Mouse (Mus musculus) spleen, embryonic (tissue): ENCODE measurements at regions not wholly inside any gene's neighbourhood (a gene's known extent, or its start where the extent isn't known, plus 50 kb on each side); places are given as distances from the start of the nearest gene placed in this dataset.

Experiments used
- CTCF ChIA-PET: fragments of 350-600 bp; sonication (Branson Sonifier 250); formaldehyde crosslinking; loops from one replicate; lab custom pipeline; 2022; lab: Charles Lee

DNA sequence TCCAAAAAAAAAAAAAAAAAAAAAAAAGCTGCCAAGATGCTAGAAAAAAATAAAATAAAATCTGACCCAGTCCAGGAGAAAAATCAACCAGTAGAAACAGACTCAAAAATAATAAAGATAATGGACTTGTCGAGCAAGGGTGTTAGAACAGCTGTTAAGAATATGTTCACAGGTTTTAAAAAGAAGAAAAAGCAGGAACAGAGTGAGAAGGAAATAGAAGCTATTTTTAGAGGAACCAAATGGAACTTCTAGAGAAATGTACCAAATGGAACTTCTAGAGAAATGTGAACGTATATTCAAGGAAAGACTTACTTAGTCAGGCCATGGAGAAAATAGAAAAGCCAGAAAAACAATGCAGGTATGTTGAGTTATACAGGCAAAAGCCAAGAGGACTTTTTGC, 662.4 kb upstream of the Jmjd1c start:
- CTCF ChIA-PET = no interaction called here

DNA sequence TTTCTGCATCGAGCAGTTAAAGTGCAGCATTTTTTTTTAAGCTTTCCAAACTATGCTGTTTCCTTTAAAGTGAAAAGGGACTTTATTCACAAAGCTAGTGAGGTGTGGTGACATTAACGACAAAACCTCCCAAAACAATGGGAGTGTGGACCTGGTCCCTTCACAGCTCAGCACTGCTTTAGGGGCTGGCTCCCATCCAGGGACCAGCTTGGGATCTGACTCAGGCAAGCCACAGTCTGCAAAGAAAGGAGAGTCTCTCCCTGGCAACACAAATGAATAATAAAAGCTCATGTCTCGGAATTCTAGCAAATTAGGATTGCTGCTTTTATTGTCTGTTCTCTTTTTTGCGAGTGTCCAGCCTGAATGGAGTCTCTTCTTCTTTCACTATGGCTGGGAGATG, 625.2 kb upstream of the Jmjd1c start:
- CTCF ChIA-PET = no interaction called here

DNA sequence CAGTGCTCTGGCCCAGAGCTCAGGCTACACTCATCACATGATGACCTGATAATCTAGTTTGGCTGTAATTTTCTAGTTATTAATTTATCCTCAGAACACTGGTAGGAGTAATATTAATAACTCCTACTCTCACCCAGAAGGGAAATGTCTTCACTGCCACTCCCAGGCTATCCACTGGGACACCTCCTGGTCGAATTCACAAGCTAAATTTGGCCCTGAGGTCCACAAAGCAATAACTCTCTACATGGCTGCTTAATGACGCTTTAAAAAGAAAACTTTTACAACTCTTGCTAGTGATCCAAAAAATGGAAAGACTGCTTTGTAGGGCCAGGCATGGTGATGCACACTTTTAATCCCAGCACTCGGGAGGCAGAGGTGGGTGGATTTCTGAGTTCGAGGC, 623.9 kb upstream of the Jmjd1c start:
- CTCF ChIA-PET = no interaction called here

DNA sequence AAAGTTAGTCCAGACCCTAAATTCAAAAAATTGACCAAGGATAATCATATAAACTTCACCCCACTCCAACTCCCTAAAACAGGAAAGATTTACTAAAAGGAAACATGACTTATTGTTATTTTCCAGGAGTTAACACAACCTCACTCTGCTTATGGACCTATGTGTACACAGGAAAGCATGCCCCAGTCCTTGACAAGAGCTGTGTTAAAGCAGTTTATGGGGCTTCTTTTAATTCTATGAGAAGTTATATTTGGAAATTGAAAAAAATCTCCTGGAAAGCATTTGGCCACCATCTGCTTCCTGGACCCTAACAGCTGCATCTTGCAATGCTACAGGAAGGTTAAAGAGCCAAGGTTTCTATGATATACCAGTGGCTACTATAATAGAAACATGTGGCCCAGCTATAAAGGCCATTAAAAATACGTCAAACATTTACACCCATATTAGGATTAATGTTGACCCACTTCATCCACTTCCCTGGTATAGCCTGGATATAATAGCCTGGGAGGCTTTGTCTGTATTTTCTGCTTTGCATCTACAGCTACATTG, 620.7 kb upstream of the Jmjd1c start:
- CTCF ChIA-PET = no interaction called here

DNA sequence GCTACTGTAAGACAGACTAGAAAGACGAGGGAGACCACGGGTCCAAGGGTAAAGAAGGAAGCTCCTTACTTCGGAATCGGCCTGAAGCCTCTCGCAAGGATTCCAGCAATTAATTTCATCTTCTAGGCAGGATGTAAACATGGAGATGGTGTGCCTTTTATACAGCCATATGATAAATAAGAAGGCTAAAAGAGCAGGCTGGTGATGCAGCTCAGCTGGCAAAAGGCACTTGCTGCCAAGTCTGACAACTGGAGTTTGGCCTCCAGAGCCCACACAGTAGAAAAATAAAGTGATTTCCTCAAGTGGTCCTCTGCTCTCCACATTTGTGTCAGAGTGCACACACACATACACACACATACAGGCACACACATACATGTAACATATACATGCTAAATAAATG, 605.1 kb upstream of the Jmjd1c start:
- CTCF ChIA-PET = no interaction called here

DNA sequence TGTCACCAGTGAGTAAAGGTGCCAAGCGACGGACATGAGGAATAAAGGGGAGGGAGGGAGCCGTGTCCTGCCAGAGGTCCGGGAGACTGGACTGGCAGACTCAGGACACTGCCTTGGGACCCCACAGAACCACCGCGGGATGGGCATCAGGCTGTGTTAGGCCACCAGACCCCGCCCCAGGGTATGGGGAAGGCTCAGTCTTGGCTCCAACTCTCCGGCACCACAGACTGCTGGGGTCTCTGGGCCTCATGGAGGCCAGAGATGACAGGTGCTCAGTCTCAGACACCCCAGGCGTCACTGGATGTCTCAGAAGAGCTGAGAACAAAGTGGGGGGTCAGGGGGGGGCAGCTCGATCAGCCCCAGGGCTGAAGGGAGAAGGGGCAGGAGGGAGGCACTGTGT, 604.1 kb upstream of the Jmjd1c start:
- CTCF ChIA-PET = no interaction called here

DNA sequence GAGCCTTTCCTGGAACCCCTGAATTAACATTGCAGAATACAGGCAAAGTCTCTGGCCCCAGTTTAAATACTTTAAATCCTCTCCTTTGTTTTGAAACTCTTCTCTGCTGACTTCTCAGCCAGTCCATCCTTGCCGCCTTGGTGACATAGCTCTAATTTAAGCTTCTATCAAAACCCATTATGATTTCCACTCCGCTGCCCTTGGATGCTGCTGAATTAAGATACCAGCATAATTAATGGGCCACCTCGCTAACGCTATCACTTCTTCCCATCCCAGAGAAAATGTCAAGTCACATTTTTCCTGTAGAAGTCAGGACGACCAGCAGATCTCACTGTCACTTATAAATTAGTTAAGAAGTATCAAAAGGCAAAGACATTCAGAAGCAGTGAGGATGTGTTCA, 556.1 kb upstream of the Jmjd1c start:
- CTCF ChIA-PET = no interaction called here

DNA sequence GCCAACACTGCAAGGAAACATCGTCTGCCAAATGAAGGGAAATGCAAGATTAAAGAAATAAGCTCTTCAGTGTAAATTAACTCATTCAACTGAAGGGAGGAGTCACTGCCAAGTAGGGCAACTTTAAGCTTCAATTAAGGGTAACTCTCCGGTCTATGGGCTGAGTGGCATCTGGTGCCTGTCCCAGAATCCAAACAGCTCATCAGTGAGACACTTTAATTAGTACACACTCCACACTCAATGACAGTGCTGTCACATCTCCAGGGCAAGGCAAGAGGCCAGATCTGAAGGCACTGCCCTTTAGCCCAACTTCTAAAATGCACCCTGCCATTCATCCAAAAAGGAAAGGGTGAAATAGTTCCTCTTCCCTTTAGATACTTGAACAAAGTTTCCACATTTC, 549.3 kb upstream of the Jmjd1c start:
- CTCF ChIA-PET = no interaction called here

DNA sequence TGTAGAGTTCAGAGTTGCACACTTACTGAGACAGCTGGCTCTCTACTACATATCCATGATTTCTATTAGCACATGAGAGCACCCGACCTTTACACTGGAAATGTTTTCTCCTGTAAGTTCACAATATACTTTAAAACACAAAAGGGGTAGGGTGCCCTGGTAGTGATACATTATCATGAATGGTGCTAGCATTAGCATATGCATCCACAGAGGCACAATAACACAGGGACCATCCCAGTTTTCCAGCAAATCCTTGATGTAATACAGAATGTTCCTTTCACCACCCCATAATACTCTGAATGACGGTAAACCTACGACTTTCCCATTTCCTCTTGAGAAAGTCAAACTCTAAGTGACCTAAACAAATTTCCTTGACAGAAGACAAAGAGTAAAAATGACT, 548.3 kb upstream of the Jmjd1c start:
- CTCF ChIA-PET = no interaction called here

DNA sequence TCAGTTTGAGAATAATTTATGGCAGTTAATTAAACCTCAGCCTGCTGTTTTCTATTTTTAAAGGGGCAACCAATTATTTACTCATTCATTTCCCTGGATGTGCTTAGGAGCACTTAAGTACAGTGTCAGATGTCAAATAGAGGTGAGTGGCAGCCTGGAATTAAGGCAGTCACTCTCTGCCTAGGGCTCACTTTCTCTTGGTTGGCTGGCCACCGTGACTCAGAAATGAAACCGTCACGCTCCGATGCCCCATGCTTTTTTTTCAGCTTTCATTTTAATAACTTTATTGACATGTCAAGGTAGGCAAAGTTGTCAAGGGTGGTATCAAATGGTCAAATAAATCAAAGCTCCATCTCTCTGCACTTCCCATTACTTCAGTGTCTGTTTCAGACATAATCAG, 547.9 kb upstream of the Jmjd1c start:
- CTCF ChIA-PET = no interaction called here

DNA sequence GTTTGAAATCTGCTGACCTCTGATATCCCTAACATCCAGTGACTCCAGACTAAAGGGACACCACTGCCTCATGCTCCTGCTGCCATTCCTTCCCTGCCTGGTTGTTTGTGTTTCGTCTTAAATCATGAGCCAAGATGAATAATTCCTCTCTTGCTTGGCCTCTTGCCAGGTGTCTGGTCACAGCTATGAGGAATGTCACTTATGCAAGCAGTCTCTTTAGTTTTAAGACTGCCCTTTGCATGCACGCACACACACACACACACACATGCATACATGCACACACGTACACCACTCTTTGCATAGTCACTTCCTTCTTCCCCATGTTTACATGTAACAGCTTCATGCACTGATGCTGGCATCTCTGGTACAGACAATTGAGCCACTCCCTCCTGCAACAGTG, 543.0 kb upstream of the Jmjd1c start:
- CTCF ChIA-PET = no interaction called here

DNA sequence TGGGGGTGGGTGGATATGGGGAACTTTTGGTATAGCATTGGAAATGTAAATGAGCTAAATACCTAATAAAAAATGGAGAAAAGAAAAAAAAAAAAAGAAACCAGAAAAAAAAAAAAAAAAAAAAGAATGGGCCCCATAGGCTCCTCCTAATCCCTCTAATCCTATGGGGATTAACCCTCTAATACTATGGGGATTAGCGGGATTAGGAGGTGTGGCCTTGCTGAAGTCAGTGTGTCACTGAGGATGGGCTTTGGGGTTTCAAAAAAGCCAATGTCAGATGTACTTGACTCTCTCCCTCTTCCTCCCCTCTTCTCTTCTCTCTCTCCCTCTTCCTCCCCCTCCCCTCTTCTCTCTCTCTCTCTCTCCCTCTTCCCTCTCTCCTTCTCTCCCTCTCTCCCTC, 541.7 kb upstream of the Jmjd1c start:
- CTCF ChIA-PET = no interaction called here

DNA sequence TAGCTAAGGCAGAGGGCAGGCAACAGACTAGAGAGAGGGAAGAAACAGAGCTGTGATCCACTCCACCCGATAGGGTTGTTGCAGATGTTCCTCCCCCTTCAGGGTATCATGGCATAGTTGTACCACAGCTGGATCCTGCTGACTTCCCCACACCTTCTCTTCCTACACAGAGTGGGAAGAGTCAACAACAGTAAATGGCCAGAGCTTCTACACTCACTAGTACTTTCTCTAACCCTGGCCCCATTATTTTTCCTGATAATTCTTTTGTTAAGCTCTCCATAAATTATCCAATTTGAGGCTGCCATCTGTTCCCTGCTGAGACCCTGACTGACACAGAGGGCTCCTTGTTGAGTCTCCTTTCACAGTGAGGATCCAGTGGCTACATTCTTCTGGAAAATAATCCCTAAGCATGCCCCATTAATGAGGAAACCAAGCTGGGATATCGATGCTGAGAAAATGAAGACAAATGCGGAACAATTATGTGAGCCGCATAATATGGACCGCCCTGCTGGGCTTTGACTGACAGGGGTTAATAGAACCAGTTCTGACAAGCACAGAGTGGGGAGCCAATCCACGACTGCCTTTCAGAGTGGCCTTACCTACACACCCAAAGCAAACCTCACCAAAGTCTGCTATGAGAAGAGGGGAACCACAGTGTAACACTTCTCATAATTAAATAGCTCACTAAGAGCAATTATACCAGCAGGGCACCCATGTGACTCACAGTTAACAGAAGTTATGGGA, 537.7 kb upstream of the Jmjd1c start:
- CTCF ChIA-PET = no interaction called here

DNA sequence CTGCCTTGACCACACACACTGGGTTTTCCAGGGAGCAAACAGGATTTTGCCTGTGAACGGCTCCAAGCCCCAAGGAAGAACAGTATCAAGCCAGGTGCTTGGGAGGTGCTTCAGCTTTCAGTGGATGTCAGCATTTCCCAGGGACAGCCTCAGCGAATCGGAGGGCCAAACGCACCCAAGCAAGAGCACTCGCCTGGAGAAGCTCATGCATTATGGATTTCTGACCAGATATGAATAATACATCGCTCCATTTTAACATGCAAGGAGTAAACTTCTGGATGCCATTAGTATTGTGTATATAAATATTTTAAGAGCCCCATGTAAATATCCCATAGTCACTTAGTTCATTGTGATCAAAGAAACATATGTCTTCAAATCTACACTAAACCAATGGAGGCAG, 530.6 kb upstream of the Jmjd1c start:
- CTCF ChIA-PET = no interaction called here

DNA sequence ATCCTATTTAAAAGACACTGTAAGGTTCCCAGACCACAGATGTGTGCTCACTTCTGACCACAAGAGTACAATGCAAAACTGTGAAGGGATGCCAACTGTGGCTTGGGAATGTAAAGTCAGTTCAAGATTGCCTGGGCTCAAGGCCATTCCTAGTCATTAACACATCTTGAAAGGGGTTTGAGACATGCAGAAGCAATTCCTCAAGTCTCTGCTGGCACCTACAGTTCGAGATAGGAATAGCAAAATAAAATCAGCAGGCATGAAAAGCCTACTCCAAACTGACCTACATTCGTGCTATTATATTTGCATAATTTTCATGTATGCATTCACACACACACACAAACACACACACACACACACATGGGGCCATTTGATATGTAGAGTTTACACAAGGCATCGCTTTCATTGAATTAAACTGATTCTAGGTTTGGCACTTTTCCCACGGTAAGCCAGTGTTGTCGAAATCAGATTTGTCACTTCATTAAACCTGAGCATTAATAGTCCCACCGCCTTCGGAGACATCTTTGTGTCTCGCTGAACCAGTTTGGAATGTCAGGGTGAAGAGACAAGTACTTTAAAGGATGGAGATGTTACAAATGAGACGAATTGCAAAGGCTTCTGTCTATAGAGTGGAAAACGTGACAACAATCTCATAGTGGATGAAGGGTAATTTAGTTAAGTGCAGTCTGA, 520.9 kb upstream of the Jmjd1c start:
- CTCF ChIA-PET = no interaction called here

DNA sequence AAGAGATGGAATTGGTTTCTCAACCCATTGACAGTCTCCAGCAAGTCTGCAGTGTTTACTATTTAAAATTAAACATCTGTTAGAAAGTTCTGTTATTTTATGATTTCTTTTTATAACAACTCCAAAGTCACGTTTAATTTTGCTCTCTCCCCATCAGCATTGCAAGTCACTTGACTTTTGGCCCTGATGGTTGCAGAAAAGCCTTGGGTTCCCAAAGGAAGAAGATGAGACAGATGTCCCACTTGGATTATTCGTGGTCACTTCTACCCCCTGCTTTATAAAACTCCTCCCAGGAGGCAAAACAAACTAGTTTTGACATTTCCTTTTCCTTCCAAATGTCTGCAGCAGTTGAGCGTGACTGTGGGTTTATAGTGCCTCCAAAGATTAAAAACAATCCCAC, 502.9 kb upstream of the Jmjd1c start:
- CTCF ChIA-PET = no interaction called here

DNA sequence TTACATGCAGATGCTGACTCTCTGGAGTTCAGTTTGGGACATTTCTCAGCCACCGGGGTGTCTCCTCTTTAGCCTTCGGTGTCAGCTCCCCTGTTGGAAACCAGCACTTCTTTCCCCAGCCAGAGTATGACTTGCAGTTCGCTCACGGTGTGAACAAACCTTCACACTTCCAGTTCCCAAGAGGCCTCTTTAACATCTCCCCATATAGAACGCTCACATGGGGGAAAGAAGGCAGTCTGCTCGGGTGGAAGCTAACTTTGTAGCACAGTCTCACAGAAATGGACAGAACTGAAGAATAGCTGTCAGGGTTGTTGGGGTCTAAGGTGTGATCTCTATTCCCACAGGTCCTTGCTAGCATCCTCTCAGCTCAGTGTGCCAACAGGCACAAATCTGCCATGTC, 502.4 kb upstream of the Jmjd1c start:
- CTCF ChIA-PET = no interaction called here

DNA sequence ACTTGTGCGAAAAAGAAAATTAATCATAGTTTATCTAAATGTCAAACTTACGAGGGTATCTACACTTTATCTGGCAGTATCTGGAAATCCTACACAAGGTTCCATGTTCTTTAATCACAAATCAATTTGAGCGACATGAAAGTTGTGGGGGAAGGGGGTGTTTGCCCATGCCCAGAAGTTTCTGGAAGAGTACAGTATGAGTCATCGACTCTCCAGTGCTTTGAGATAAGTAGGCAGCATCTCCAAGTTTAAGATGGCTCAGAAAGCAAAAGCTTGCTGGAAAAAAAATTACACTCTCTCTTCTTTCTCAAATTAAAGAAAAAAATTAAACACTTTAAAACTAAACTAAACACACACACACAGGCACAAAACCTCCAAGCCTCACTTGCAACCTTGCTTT, 498.0 kb upstream of the Jmjd1c start:
- CTCF ChIA-PET = no interaction called here

DNA sequence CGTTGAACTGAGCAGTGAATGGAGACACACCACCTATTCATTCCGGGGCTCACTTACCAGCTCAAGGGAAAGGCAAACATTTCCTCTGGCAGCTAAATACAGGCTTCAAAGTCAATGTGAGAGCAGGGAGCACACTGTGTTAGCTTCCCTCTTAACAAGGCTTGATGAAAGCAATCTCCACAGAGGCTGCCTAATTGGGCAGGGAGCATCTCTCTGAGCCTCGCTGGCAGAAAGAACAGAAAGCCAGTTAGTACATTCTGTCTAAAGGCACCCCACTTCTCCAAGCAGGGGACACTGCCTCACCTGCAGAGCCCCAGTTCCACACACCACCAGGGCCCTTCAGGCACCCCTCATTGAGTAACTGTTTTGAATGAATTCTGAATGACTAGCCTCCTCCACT, 488.8 kb upstream of the Jmjd1c start:
- CTCF ChIA-PET = no interaction called here

DNA sequence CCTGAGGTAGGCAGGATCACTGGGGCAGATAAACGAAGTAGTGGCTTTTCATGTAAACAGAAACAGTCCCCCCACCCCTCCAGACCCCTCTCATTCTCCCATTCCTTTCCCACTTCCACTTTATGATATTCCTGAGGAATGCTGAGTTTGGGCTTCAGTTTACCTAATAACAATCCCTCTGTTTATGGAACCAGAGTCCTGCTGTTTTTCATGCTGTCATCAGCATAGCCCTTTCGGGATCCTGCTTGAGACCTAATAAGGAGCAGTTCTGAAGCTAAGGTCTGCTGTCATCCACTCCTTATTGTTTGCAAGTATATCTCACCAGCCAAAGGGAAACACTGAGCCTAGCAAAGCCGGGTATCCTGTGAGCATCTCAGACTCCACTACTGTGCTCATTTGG, 479.6 kb upstream of the Jmjd1c start:
- CTCF ChIA-PET = no interaction called here

DNA sequence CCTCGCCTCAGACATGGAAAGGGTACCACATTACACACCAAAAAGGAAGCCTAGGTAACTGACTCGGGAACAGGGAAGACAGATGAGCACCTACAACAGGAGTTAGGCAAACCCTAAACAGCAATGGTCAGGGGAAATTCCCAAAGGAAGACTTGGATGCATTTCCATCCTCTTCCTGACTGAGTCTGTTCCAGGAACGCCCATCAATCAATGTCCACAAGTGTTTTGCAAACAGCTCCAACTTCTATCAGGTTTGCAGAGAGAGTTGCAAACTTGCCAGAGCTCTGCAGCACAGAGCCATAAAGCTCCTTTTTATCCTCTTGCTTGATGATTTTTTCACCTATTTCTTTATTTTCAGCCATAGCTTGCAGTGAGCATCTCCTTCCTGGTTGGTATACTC, 464.9 kb upstream of the Jmjd1c start:
- CTCF ChIA-PET = no interaction called here

DNA sequence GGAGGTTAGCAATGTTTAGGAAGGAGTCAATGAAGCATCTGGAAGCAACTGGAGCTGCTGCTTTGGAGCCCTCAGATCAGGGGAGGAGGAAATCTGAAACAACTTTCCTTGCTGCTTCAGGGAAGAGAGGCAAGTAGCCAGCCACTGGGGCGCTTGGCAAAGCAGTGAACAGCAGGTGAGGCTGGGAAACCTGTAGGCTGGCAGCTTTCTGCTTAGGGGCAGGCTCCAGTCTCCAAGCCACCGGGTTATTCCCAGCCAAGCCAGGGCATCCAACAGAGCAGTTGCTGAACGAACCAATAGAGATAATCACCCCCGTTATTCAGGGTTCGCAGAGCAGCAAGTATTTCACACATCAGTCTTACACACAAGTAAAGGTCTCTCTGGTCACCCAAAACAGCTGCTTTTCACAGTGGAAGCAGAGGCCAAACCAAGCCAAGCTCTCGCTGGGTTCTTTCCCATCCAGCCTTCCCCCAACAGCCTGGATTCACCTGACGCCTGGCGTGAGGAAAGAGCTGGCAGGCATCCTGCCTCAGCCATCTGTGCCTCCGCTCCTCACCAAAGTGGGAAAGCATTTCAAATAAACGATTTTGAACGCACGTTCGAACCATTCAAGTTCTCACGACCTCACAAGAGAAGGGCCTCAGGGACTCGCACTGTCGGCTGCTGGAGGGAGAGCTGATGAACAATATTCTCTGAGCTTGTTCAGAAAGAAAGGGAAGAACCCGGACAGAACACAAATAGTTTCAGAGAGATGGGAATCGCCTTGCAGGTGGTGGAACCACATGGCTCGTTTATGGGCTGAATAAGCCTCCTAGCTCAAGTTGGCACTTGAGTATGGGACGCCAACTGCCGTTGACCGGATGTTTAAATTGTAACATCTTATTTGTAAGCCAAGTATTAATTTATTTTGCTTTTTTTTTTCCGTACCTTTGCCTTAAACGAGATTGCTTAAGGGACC, 454.8 kb upstream of the Jmjd1c start:
- CTCF ChIA-PET = no interaction called here
